Mouse (Mus musculus) gastrocnemius, postnatal 36 days (tissue): ENCODE measurements around the gene Guca2b. TPM values are rescaled to one million over a fixed set of nuclear protein-coding genes. Genes with fewer than 3 reads are reported as not detected.

ENCODE experiments used
- DNase-seq, 2 experiments: peaks; one replicate each; pipeline ENCODE4 v3.0.0; 2022
- intact Hi-C: fragments of 180-260 bp; cut with DNase I; formaldehyde crosslinking; loops from one replicate; pipeline ENCODE4 v1.15.1; 2025
- long read RNA-seq, 2 experiments: library from polyadenylated mRNA; stranded (forward); transcript quantifications; one replicate each; pipeline ENCODE4 v2.0.0; 2021
- total RNA-seq, 2 experiments: library from RNA; stranded (reverse); gene quantifications; 2 replicates each; pipeline ENCODE4 v1.2.3; 2021

Gene Guca2b
- total RNA-seq: not detected
- long read RNA-seq, experiment 1: 0 reads
- long read RNA-seq, experiment 2: 0 reads

GRCm38 (mm10) chr4:119658731-119659130, at the start of gene Guca2b:
Guca2b (minus strand) TSS chr4:119658954.
- intact Hi-C loops: no loop called here

GRCm38 (mm10) chr4:119707751-119708150, 49.0 kb upstream of the Guca2b start:
- no peak for DNase-seq
- intact Hi-C loops: no loop called here

More at GRCm38 (mm10) chr4:119658731-119659130, at the start of gene Guca2b:
- no peak for DNase-seq

GRCm38 (mm10) chr4:119707326-119707725, 48.6 kb upstream of the Guca2b start:
- DNase-seq: no peak

GRCm38 (mm10) chr4:119703965-119704364, 45.2 kb upstream of the Guca2b start:
- intact Hi-C loops: no loop called here
- no peak for DNase-seq

More at GRCm38 (mm10) chr4:119707326-119707725, 48.6 kb upstream of the Guca2b start:
- intact Hi-C loops: no loop called here

GRCm38 (mm10) chr4:119701269-119701954, 42.7 kb upstream of the Guca2b start:
- no peak for DNase-seq
- intact Hi-C loops: no loop called here

- DNase-seq: no peak
Observed at GRCm38 (mm10) chr4:119698339-119698738, 39.6 kb upstream of the Guca2b start.

GRCm38 (mm10) chr4:119685746-119686145, 27.0 kb upstream of the Guca2b start:
- intact Hi-C loops: no loop called here
- DNase-seq: no peak

More at GRCm38 (mm10) chr4:119698339-119698738, 39.6 kb upstream of the Guca2b start:
- intact Hi-C loops: no loop called here

GRCm38 (mm10) chr4:119682596-119682995, 23.8 kb upstream of the Guca2b start:
- intact Hi-C loops: no loop called here
- DNase-seq: no peak

GRCm38 (mm10) chr4:119672685-119673084, 13.9 kb upstream of the Guca2b start:
- no peak for DNase-seq
- intact Hi-C loops: no loop called here

- intact Hi-C loops: no loop called here
- no peak for DNase-seq
Observed at GRCm38 (mm10) chr4:119671164-119671563, 12.4 kb upstream of the Guca2b start.

GRCm38 (mm10) chr4:119670736-119671135, 12.0 kb upstream of the Guca2b start:
- intact Hi-C loops: no loop called here

GRCm38 (mm10) chr4:119670210-119670555, 11.4 kb upstream of the Guca2b start:
- no peak for DNase-seq
- intact Hi-C loops: no loop called here

More at GRCm38 (mm10) chr4:119670736-119671135, 12.0 kb upstream of the Guca2b start:
- DNase-seq: no peak

- no peak for DNase-seq
- intact Hi-C loops: loop anchor here (5.0 to 10.0 kb wide), 3 partner anchors 37 to 425 kb away; no protein-coding TSS in a partner anchor
Observed at GRCm38 (mm10) chr4:119669356-119670209, 10.8 kb upstream of the Guca2b start.

- intact Hi-C loops: loop anchor here (5.0 to 10.0 kb wide), 3 partner anchors 36 to 424 kb away; no protein-coding TSS in a partner anchor
- no peak for DNase-seq
Observed at GRCm38 (mm10) chr4:119668596-119668995, 9.8 kb upstream of the Guca2b start.

GRCm38 (mm10) chr4:119668185-119668584, 9.4 kb upstream of the Guca2b start:
- intact Hi-C loops: loop anchor here (5.0 to 10.0 kb wide), 3 partner anchors 36 to 423 kb away; no protein-coding TSS in a partner anchor
- no peak for DNase-seq

- peak in 1 of 2 experiments; percentile 17 for DNase-seq
- intact Hi-C loops: loop anchor here (5.0 to 10.0 kb wide), 3 partner anchors 35 to 423 kb away; no protein-coding TSS in a partner anchor
Observed at GRCm38 (mm10) chr4:119667454-119667853, 8.7 kb upstream of the Guca2b start.

GRCm38 (mm10) chr4:119666116-119666515, 7.4 kb upstream of the Guca2b start:
- intact Hi-C loops: loop anchor here (5.0 to 10.0 kb wide), 3 partner anchors 34 to 421 kb away; no protein-coding TSS in a partner anchor
- DNase-seq: no peak

- intact Hi-C loops: loop anchor here (5.0 to 10.0 kb wide), 3 partner anchors 33 to 420 kb away; no protein-coding TSS in a partner anchor
- no peak for DNase-seq
Observed at GRCm38 (mm10) chr4:119665166-119665565, 6.4 kb upstream of the Guca2b start.

GRCm38 (mm10) chr4:119663409-119664095, 4.8 kb upstream of the Guca2b start:
- intact Hi-C loops: loop anchor here (10.0 kb wide), 1 partner anchor 419 kb away; no protein-coding TSS in a partner anchor
- DNase-seq: no peak

GRCm38 (mm10) chr4:119662976-119663375, 4.2 kb upstream of the Guca2b start:
- intact Hi-C loops: loop anchor here (10.0 kb wide), 1 partner anchor 418 kb away; no protein-coding TSS in a partner anchor
- no peak for DNase-seq
